Mouse (Mus musculus): ENCODE data around the gene Arhgap27.

DNA sequence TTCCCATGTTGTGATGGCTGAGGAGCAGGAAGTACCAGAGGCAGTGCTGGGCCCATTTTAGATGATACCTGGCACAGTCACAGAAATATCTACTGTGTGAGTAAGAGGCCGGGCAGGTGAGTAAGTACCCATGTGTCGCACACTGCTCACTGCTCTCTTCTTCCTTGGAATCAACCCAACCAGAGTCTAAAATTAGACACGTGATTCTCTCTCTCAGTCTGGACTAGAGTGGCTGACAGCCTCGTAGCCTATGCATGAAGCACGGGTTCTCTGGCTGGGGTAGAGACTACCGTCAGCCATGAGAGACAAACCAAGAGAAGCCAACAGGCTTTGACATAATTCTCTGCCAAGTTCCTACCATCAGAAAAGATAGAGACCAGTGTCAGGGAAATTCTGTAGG is 14.8 kb upstream of the Arhgap27 start:
- TF ChIP-seq TAL1 (IDR thresholded peaks at IDR 0.05; ENCODE audit: low read length) (no peak), GATA1 (IDR thresholded peaks at IDR 0.05; ENCODE audit: low read length) (no peak)

Measured in erythroblast, embryonic 14.5 days (primary cell).